ENCODE assay signal across 9 mouse cellular contexts in genomic region chr4:43506536-43507185, GRCm38 (mm10). TPM values are rescaled to one million over a fixed set of nuclear protein-coding genes. Genes with fewer than 3 reads are reported as not detected.
DNase-seq lines count a peak whose midpoint lies in the region; ATAC-seq and TF ChIP-seq lines count a peak whose summit lies in the region.
"Had no signal": no experiment of that assay in that cellular context is flagged by ENCODE, and none has a peak within 500 bp of the region (broad histone marks: within the 10 kb centered on the region; RNA-seq: fewer than 3 reads in every experiment).

Car9 (plus strand) TSS chr4:43506966.

- TF ChIP-seq CTCF in bone marrow macrophage, adult 2 months (IDR thresholded peaks at IDR 0.05; ENCODE audit: low read depth, low read length): no peak

- WGBS in embryonic facial prominence, embryonic 14.5 days: 50% methylated on average over 9 of the region's 9 CpGs
- WGBS in limb, embryonic 13.5 days: 49% methylated on average over 9 of the region's 9 CpGs

- H3K36me3 ChIP-seq in embryonic facial prominence, embryonic 14.5 days (ENCODE audit: control insufficient read depth, insufficient read depth, low read length): no peaks in the 10 kb centered on the region
- no peaks in the 10 kb centered on the region for H3K36me3 ChIP-seq in limb, embryonic 13.5 days

- intact Hi-C loops in left cerebral cortex, postnatal 10 days (cut with DNase I): no loop called here

- no peak for ATAC-seq in embryonic facial prominence, embryonic 14.5 days (ENCODE audit: low read depth)
- ATAC-seq in limb, embryonic 13.5 days (ENCODE audit: low FRiP score, low read depth): peak; percentile 25; the same call in 1 of the 2 replicates
- no peak for ATAC-seq in granulocyte monocyte progenitor cell, adult 5-6 weeks (replicated peaks; ENCODE audit: poor library complexity, severe bottlenecking)

- peaks cover 5% of the 10 kb centered on the region for H3K4me1 ChIP-seq in bone marrow macrophage, adult 2 months (ENCODE audit: control insufficient read depth, insufficient read depth, low read length)
- H3K4me1 ChIP-seq in embryonic facial prominence, embryonic 14.5 days (ENCODE audit: control insufficient read depth, insufficient read depth, low read length): peaks cover 18% of the 10 kb centered on the region
- H3K4me1 ChIP-seq in limb, embryonic 13.5 days: peaks cover 32% of the 10 kb centered on the region

- H3K27ac ChIP-seq in bone marrow macrophage, adult 2 months (ENCODE audit: insufficient read depth, low read depth, low read length): no peak within 1 kb of the TSS
- H3K27ac ChIP-seq in embryonic facial prominence, embryonic 14.5 days (replicated peaks; ENCODE audit: low read depth, low read length): no peak within 1 kb of the TSS
- no peak within 1 kb of the TSS for H3K27ac ChIP-seq in limb, embryonic 13.5 days

- H3K4me3 ChIP-seq in bone marrow macrophage, adult 2 months (ENCODE audit: insufficient read depth, low read length): peak within 1 kb of the TSS; percentile 68
- H3K4me3 ChIP-seq in embryonic facial prominence, embryonic 14.5 days (ENCODE audit: low read depth, low read length): peak within 1 kb of the TSS; percentile 47
- H3K4me3 ChIP-seq in limb, embryonic 13.5 days: peak within 1 kb of the TSS; percentile 50

- H3K4me2 ChIP-seq in embryonic facial prominence, embryonic 14.5 days (ENCODE audit: low read depth, low read length): peak within 1 kb of the TSS; percentile 84
- H3K4me2 ChIP-seq in limb, embryonic 13.5 days (replicated peaks): peak within 1 kb of the TSS; percentile 73

- no peaks in the 10 kb centered on the region for H3K27me3 ChIP-seq in embryonic facial prominence, embryonic 14.5 days (replicated peaks; ENCODE audit: control insufficient read depth, insufficient read depth, low read length)
- H3K27me3 ChIP-seq in limb, embryonic 13.5 days: peaks cover 12% of the 10 kb centered on the region; the same call in 1 of the 2 replicates

- peak within 1 kb of the TSS; percentile 65; the same call in 1 of the 2 replicates for H3K9ac ChIP-seq in embryonic facial prominence, embryonic 14.5 days (ENCODE audit: low read depth, low read length)
- peak within 1 kb of the TSS; percentile 59; the same call in 1 of the 2 replicates for H3K9ac ChIP-seq in limb, embryonic 13.5 days

- peak; percentile 31 for DNase-seq in kidney, adult 18-20 months
- no peak for DNase-seq in kidney, postnatal 4 days
- DNase-seq in embryonic facial prominence, embryonic 14.5 days (ENCODE audit: low spot score): no peak
- no peak for DNase-seq in embryo, embryonic 10 days (ENCODE audit: low spot score)
- DNase-seq in left cerebral cortex, postnatal 10 days (ENCODE audit: extremely low spot score in 1 of 2, low spot score in 2 of 2): no peak

- no peaks in the 10 kb centered on the region for H3K9me3 ChIP-seq in embryonic facial prominence, embryonic 14.5 days (ENCODE audit: control insufficient read depth, low read length)
- H3K9me3 ChIP-seq in limb, embryonic 13.5 days: no peaks in the 10 kb centered on the region

- no peak for TF ChIP-seq POLR2A in bone marrow macrophage, adult 2 months (IDR thresholded peaks at IDR 0.05; ENCODE audit: borderline replicate concordance, low read depth, low read length)

RNA-seq across cellular contexts. Expression of gene Car9, which starts in this region (rescaled TPM):
- 5.7 and 6.0 TPM in 2 replicates for polyA plus RNA-seq in bone marrow macrophage, adult 2 months (2012; ENCODE audit: insufficient read depth, insufficient read length, missing spikeins)
- 0.43 and 1.1 TPM in 2 replicates for polyA plus RNA-seq in embryonic facial prominence, embryonic 14.5 days (2014; fragmentation: Nextera tagmentation; extraction: Ambion mirVana)
- 2.3 and 3.3 TPM in 2 replicates for polyA plus RNA-seq in limb, embryonic 13.5 days (2015; fragmentation: Nextera tagmentation; extraction: Ambion mirVana)
- 11.6 and 16.9 TPM in 2 replicates for total RNA-seq in granulocyte monocyte progenitor cell, adult 5-6 weeks (2014; fragmentation: Nextera tagmentation)
- total RNA-seq in granulocyte monocyte progenitor cell, adult 5-6 weeks (2017): 4.1 and 7.6 TPM in 2 replicates
- under 1 TPM in 1 of 2 experiments, not detected in 1; 0.45 TPM for total RNA-seq in left cerebral cortex, postnatal 10 days (2021)
- total RNA-seq: neutrophil, adult 5-6 weeks had no signal
